Mouse (Mus musculus): ENCODE results near the gene Ccdc125. TPM values are rescaled to one million over a fixed set of nuclear protein-coding genes. Genes with fewer than 3 reads are reported as not detected.

The Ccdc125 gene
- 27.9 TPM for polyA plus RNA-seq (2017; shearing (Covaris generic))

DNA sequence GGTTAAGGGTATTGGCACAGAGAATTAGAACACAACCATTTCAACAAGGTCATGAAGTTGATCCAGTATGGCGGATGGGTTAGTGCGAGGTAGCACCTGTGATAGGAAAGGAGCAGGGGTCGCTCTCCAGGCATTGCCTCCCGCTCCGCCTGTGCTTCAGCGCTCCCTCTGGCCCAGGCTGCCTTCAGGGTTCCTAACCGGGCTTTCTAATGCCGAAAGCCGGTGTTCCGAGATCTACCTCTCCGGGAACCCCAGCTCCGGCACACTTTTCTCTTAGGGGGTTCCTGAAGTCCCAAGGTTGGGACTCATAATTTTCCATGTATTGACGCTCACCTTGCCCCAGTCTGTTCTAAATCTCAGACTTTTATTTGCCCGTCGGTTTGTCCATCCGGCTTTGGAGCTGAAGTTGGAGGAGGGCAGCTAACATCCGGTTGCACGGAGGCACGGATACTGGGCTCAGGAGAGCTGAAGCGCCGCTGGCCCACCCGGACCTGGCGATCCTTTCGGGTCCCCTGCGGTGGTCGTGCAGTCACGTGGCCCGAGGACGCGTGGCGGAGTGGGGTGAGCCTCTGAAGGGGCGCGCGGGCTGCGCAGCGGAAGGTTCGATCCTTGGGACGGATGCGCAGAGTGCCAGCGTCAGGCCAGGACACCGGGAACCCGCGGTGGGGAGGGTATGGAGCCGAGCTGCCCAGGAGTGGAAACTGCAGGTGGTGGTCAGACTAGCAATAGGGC, at the start of gene Ccdc125:
Gene Ccdc125 (plus strand): TSS at position 427 of the 732 bp plus-strand sequence.

GRCm38 (mm10) chr13:100650550-100651438, 18.7 kb upstream of the Ccdc125 start, which contains the start of the genes Ak6 and Rad17:
Ak6 (plus strand) TSS chr13:100650979.
Rad17 (minus strand) TSS chr13:100651051.

GRCm38 (mm10) chr13:100651439-100652186, 17.9 kb upstream of the Ccdc125 start, which contains the start of gene Taf9:
Taf9 (plus strand) TSS chr13:100651579.

GRCm38 (mm10) chr13:100730861-100731176, 61.3 kb downstream of the Ccdc125 start, which contains the start of gene Cdk7:
Cdk7 (minus strand) TSS chr13:100730939.

GRCm38 (mm10) chr13:100744036-100744744, 74.7 kb downstream of the Ccdc125 start, which contains the start of gene Mrps36:
Mrps36 (minus strand) TSS chr13:100744659.

Other genes starting within 250 kb of the Ccdc125 start
- gene Naip1, start 216.8 kb upstream of the Ccdc125 start, polyA plus RNA-seq (2017; shearing (Covaris generic)), result 0.10 TPM
- 58.4 TPM for gene Gtf2h2, start 177.1 kb upstream of the Ccdc125 start, polyA plus RNA-seq (2017; shearing (Covaris generic))
- 1.7 TPM for gene Ocln, start 117.0 kb upstream of the Ccdc125 start, polyA plus RNA-seq (2017; shearing (Covaris generic))
- gene Marveld2, start 52.7 kb upstream of the Ccdc125 start, polyA plus RNA-seq (2017; shearing (Covaris generic)), result 9.2 TPM
- gene Ak6, start 18.7 kb upstream of the Ccdc125 start, polyA plus RNA-seq (2017; shearing (Covaris generic)), result 134 TPM
- gene Rad17, start 18.7 kb upstream of the Ccdc125 start, polyA plus RNA-seq (2017; shearing (Covaris generic)), result 28.7 TPM
- gene Taf9, start 18.1 kb upstream of the Ccdc125 start, polyA plus RNA-seq (2017; shearing (Covaris generic)), result 8.3 TPM
- gene Cdk7, start 61.2 kb downstream of the Ccdc125 start, polyA plus RNA-seq (2017; shearing (Covaris generic)), result 99.6 TPM
- gene Mrps36, start 74.9 kb downstream of the Ccdc125 start, polyA plus RNA-seq (2017; shearing (Covaris generic)), result 103 TPM
- 3.3 TPM for gene Cenph, start 106.2 kb downstream of the Ccdc125 start, polyA plus RNA-seq (2017; shearing (Covaris generic))
- 9.7 TPM for gene Ccnb1, start 116.9 kb downstream of the Ccdc125 start, polyA plus RNA-seq (2017; shearing (Covaris generic))
- 14.2 TPM for gene Slc30a5, start 163.7 kb downstream of the Ccdc125 start, polyA plus RNA-seq (2017; shearing (Covaris generic))